Mouse (Mus musculus) hindbrain, embryonic 12.5 days (tissue): Measurements from ENCODE around the gene Aaas. TPM values are rescaled to one million over a fixed set of nuclear protein-coding genes. Genes with fewer than 3 reads are reported as not detected.
"Not testable (repeated sequence)": the region's sequence is repeated elsewhere in the genome, so short reads cannot be mapped to it uniquely, and the experiment has no call there.

Experiments
- ATAC-seq: fragments of 200-750 bp; cut with Nextera tagmentation; 2 replicates; pipeline ENCODE4 v1.8.0; 2017; ENCODE audit warnings: moderate TSS enrichment; ENCODE audit not compliant: low FRiP score
- H3K27ac ChIP-seq: fragments of 300-500 bp; sonication (generic); 2 replicates; pipeline ENCODE4 v1.5.1; 2016; ENCODE audit warnings: mild to moderate bottlenecking
- H3K27me3 ChIP-seq: fragments of 300-500 bp; sonication (generic); 2 replicates; pipeline ENCODE4 v1.6.1; 2016; ENCODE audit warnings: mild to moderate bottlenecking
- H3K36me3 ChIP-seq: fragments of 300-500 bp; sonication (generic); 2 replicates; pipeline ENCODE4 v1.6.1; 2016; ENCODE audit warnings: mild to moderate bottlenecking
- H3K4me1 ChIP-seq: fragments of 300-500 bp; sonication (generic); 2 replicates; pipeline ENCODE4 v1.6.1; 2016
- H3K4me2 ChIP-seq: fragments of 300-500 bp; sonication (generic); replicated peaks from 2 replicates; pipeline ENCODE4 v1.6.1; 2016; ENCODE audit warnings: mild to moderate bottlenecking
- H3K4me3 ChIP-seq: fragments of 300-500 bp; sonication (generic); 2 replicates; pipeline ENCODE4 v1.5.1; 2016; ENCODE audit warnings: mild to moderate bottlenecking
- H3K9ac ChIP-seq: fragments of 300-500 bp; sonication (generic); 2 replicates; pipeline ENCODE4 v1.6.1; 2016; ENCODE audit warnings: mild to moderate bottlenecking, moderate library complexity
- H3K9me3 ChIP-seq: fragments of 300-500 bp; sonication (generic); replicated peaks from 2 replicates; pipeline ENCODE4 v1.6.1; 2016; ENCODE audit warnings: mild to moderate bottlenecking
- WGBS: fragments of 180-500 bp; shearing (Covaris S2); methylation state at CpG from one replicate; pipeline ENCODE4 v1.1.7; 2016; 5-methylcytosine and 5-hydroxymethylcytosine counted together
- polyA plus RNA-seq: library from polyadenylated mRNA; unstranded; fragments of >200 nt; fragmentation: Nextera tagmentation; extraction: Ambion mirVana; gene quantifications from 2 replicates; pipeline ENCODE4 v1.2.1, GENCODE M21; 2016

Gene Aaas
- polyA plus RNA-seq, 1 experiment from 2014 or later = 60.9 TPM

- WGBS = under 1% methylated on average over 46 of the region's 49 CpGs
- Histone ChIP-seq H3K36me3 (no peaks in the 10 kb centered on the region), H3K4me3 (peak overlapping the region; percentile 38), H3K9me3 (no peaks in the 10 kb centered on the region), H3K4me1 (peaks cover 47% of the 10 kb centered on the region), H3K9ac (peak overlapping the region; percentile 59), H3K27me3 (peaks cover 40% of the 10 kb centered on the region), H3K27ac (peak overlapping the region; percentile 82), H3K4me2 (peak overlapping the region; percentile 64)
- ATAC-seq = peak; percentile 66
Observed at GRCm38 (mm10) chr15:102355134-102355870, 4.7 kb upstream of the Aaas start.

GRCm38 (mm10) chr15:102353986-102354385, 3.4 kb upstream of the Aaas start:
- Histone ChIP-seq H3K9me3 (no peaks in the 10 kb centered on the region), H3K27ac (no peak overlapping the region), H3K4me2 (no peak overlapping the region), H3K27me3 (peaks cover 29% of the 10 kb centered on the region), H3K4me1 (peaks cover 51% of the 10 kb centered on the region), H3K4me3 (no peak overlapping the region), H3K36me3 (no peaks in the 10 kb centered on the region), H3K9ac (no peak overlapping the region)
- WGBS = 88% methylated on average over 2 of the region's 2 CpGs
- ATAC-seq = no peak

GRCm38 (mm10) chr15:102352177-102352576, 1.6 kb upstream of the Aaas start:
- peaks cover 11% of the 10 kb centered on the region for H3K27me3 ChIP-seq
- H3K27ac ChIP-seq = no peak overlapping the region
- H3K9me3 ChIP-seq = no peaks in the 10 kb centered on the region
- H3K4me1 ChIP-seq = peaks cover 37% of the 10 kb centered on the region
- 64% methylated on average over 2 of the region's 2 CpGs for WGBS
- H3K4me2 ChIP-seq = no peak overlapping the region
- no peak overlapping the region for H3K9ac ChIP-seq
- H3K36me3 ChIP-seq = peaks cover 4% of the 10 kb centered on the region; the same call in 1 of the 2 replicates
- no peak for ATAC-seq
- H3K4me3 ChIP-seq = no peak overlapping the region

- peaks cover 24% of the 10 kb centered on the region for H3K4me1 ChIP-seq
- no peaks in the 10 kb centered on the region for H3K9me3 ChIP-seq
- peak overlapping the region; percentile 49; the same call in 1 of the 2 replicates for H3K9ac ChIP-seq
- WGBS = 11% methylated on average over 11 of the region's 11 CpGs
- H3K27me3 ChIP-seq = peaks cover 1% of the 10 kb centered on the region
- H3K4me2 ChIP-seq = peak overlapping the region; percentile 90
- no peak overlapping the region for H3K27ac ChIP-seq
- peak; percentile 26; the same call in 1 of the 2 replicates for ATAC-seq
- H3K4me3 ChIP-seq = peak overlapping the region; percentile 76
- H3K36me3 ChIP-seq = peaks cover 16% of the 10 kb centered on the region
Observed at GRCm38 (mm10) chr15:102350942-102351291, 346 bp upstream of the Aaas start.

- H3K9me3 ChIP-seq = no peaks in the 10 kb centered on the region
- no peaks in the 10 kb centered on the region for H3K27me3 ChIP-seq
- H3K9ac ChIP-seq = no peak overlapping the region
- 88% methylated on average over 4 of the region's 4 CpGs for WGBS
- H3K27ac ChIP-seq = no peak overlapping the region
- H3K4me1 ChIP-seq = peaks cover 12% of the 10 kb centered on the region
- H3K36me3 ChIP-seq = peaks cover 38% of the 10 kb centered on the region
- H3K4me2 ChIP-seq = no peak overlapping the region
- no peak overlapping the region for H3K4me3 ChIP-seq
- no peak for ATAC-seq
Observed at GRCm38 (mm10) chr15:102346444-102346843, 4.1 kb downstream of the Aaas start.

DNA sequence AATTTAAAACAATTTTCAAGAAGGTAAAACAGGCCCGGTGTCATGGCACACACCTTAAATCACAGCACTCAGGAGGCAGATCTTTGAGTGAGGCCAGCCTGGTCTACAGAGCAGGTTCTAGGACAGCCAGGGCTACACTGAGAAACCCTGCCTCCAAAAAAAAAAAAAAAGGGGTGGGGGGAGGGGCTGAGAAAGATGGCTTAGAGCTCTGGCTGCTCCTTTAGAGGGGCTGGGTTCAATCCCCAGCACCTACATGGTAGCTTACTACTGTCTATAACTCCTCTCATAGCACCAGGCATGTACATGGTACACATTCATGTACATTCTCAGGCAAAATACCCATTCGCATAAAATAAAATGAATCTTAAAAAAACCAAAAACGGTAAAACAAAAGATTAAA, 6.1 kb downstream of the Aaas start:
- peaks cover 48% of the 10 kb centered on the region for H3K36me3 ChIP-seq
- ATAC-seq = no peak
- H3K27me3 ChIP-seq = no peaks in the 10 kb centered on the region
- no peak overlapping the region for H3K4me2 ChIP-seq
- no peak overlapping the region for H3K27ac ChIP-seq
- H3K9ac ChIP-seq = no peak overlapping the region
- no peaks in the 10 kb centered on the region for H3K4me1 ChIP-seq
- H3K4me3 ChIP-seq = no peak overlapping the region
- no peaks in the 10 kb centered on the region for H3K9me3 ChIP-seq
- 95% methylated on average over 3 of the region's 3 CpGs for WGBS

DNA sequence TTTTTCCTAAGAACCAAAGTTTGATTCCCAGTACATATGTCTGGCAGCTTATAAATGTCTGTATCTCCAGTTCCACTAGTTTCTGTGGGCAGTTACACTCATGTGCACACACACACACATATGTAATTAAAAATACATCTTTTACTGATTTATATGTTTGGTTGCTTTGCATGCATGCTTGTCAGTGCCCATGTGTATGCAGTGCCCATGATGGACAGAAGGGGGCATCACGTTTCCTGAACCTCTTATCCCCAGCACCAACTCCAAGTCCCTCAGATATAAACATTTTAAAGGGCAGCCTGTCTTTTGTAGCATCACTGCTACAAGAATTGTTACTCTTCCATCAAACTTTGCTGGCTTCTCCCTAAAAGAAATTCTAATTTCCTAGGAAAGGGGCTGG, 9.0 kb downstream of the Aaas start:
- H3K27me3 ChIP-seq = no peaks in the 10 kb centered on the region
- no peak for ATAC-seq
- whole genome bisulfite sequencing = 14% methylated on average over 1 of the region's 1 CpGs
- H3K4me2 ChIP-seq = no peak overlapping the region
- H3K9me3 ChIP-seq = no peaks in the 10 kb centered on the region
- no peak overlapping the region for H3K4me3 ChIP-seq
- H3K36me3 ChIP-seq = peaks cover 67% of the 10 kb centered on the region
- H3K4me1 ChIP-seq = no peaks in the 10 kb centered on the region
- H3K27ac ChIP-seq = no peak overlapping the region
- H3K9ac ChIP-seq = no peak overlapping the region

DNA sequence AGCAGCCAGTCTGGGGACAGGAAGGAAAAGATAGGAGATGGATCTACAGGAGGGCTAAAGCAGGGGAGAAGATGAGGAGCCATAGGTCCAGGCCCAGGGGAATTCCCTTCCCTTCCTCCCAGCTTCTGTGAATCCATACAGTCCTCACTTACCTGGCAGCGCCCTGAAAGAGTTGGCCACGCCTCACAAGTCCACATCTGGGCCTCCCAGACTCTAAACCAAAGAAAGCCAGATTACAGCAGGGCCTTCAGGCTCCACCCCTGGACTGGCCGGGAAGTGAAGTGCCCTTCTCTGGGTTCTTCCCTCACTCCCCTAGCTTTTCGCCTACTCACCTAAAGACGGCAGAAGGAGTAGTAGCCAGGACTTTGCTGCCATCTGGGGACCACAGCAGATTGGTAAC, 11.0 kb downstream of the Aaas start:
- Histone ChIP-seq H3K9me3 (no peaks in the 10 kb centered on the region), H3K36me3 (peaks cover 61% of the 10 kb centered on the region), H3K9ac (no peak overlapping the region), H3K4me3 (no peak overlapping the region), H3K27me3 (no peaks in the 10 kb centered on the region), H3K27ac (no peak overlapping the region), H3K4me1 (no peaks in the 10 kb centered on the region), H3K4me2 (no peak overlapping the region)
- no peak for ATAC-seq
- 65% methylated on average over 5 of the region's 5 CpGs for WGBS

- Histone ChIP-seq H3K4me3 (no peak overlapping the region), H3K27ac (no peak overlapping the region), H3K36me3 (peaks cover 69% of the 10 kb centered on the region), H3K27me3 (no peaks in the 10 kb centered on the region), H3K4me1 (peaks cover 10% of the 10 kb centered on the region), H3K9ac (no peak overlapping the region), H3K4me2 (no peak overlapping the region), H3K9me3 (no peaks in the 10 kb centered on the region)
- WGBS = 88% methylated on average over 4 of the region's 4 CpGs
- ATAC-seq = no peak
Observed at GRCm38 (mm10) chr15:102336946-102337345, 13.6 kb downstream of the Aaas start.

GRCm38 (mm10) chr15:102335925-102336324, 14.6 kb downstream of the Aaas start:
- not testable (repeated sequence) for H3K9ac ChIP-seq, H3K4me3 ChIP-seq, H3K4me2 ChIP-seq, H3K27me3 ChIP-seq, ATAC-seq, H3K27ac ChIP-seq, H3K9me3 ChIP-seq
- 94% methylated on average over 5 of the region's 5 CpGs for WGBS
- peaks cover 69% of the 10 kb centered on the region for H3K36me3 ChIP-seq
- peaks cover 16% of the 10 kb centered on the region for H3K4me1 ChIP-seq

DNA sequence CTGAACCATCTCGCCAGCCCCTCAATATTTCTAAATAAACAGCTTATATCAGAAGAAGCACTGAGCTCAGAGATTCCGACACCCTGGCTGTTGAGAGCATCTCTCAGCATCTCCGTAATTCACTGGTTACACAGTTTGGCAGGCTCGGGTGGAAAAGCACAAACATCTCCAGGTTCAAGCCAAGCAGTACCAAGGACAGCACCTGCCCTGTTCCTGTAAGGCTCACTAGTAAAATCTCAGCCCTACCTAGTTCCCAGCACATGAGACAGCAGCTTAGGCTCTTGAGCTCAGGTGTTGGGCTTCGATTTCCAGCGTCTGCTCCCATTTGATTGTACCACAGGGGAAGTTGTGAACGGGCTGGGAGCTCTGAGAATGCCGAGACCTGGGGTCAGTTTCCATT, 15.3 kb downstream of the Aaas start:
- Histone ChIP-seq H3K9ac (no peak overlapping the region), H3K36me3 (peaks cover 70% of the 10 kb centered on the region), H3K27me3 (no peaks in the 10 kb centered on the region), H3K9me3 (no peaks in the 10 kb centered on the region), H3K4me3 (no peak overlapping the region), H3K4me2 (no peak overlapping the region), H3K4me1 (peaks cover 16% of the 10 kb centered on the region), H3K27ac (no peak overlapping the region)
- 89% methylated on average over 8 of the region's 8 CpGs for WGBS
- ATAC-seq = no peak

GRCm38 (mm10) chr15:102331610-102332015, 19.0 kb downstream of the Aaas start, which contains the start of gene Myg1:
TSS of gene Myg1 (plus strand) at chr15:102331709.
- peak; percentile 88 for ATAC-seq
- peak within 1 kb of the TSS; percentile 87 for H3K4me2 ChIP-seq
- H3K4me3 ChIP-seq = peak within 1 kb of the TSS; percentile 76
- H3K27me3 ChIP-seq = no peaks in the 10 kb centered on the region
- H3K36me3 ChIP-seq = peaks cover 52% of the 10 kb centered on the region
- under 1% methylated on average over 30 of the region's 30 CpGs for WGBS
- H3K9ac ChIP-seq = peak within 1 kb of the TSS; percentile 76
- peaks cover 24% of the 10 kb centered on the region for H3K4me1 ChIP-seq
- H3K9me3 ChIP-seq = no peaks in the 10 kb centered on the region
- H3K27ac ChIP-seq = peak within 1 kb of the TSS; percentile 76

- Histone ChIP-seq H3K27me3 (no peaks in the 10 kb centered on the region), H3K4me1 (peaks cover 17% of the 10 kb centered on the region), H3K9ac (peak overlapping the region; percentile 95), H3K4me3 (peak overlapping the region; percentile 82), H3K4me2 (peak overlapping the region; percentile 74), H3K27ac (no peak overlapping the region), H3K36me3 (peaks cover 37% of the 10 kb centered on the region), H3K9me3 (no peaks in the 10 kb centered on the region)
- WGBS = 73% methylated on average over 8 of the region's 8 CpGs
- no peak for ATAC-seq
Observed at GRCm38 (mm10) chr15:102326892-102327291, 23.7 kb downstream of the Aaas start.
